Mouse (Mus musculus): ENCODE results near the gene Cnnm1.

GRCm38 (mm10) chr19:43523551-43523950 is 83.3 kb downstream of the Cnnm1 start:
- TF ChIP-seq GABPA (IDR thresholded peaks at IDR 0.05; ENCODE audit: insufficient replicate concordance, low read depth, low read length) (no peak), USF2 (conservative IDR thresholded peaks at IDR 0.05; ENCODE audit: low read depth, low read length) (no peak), EP300 (IDR thresholded peaks at IDR 0.05; ENCODE audit: low read length) (0 out of 2 replicates have a peak, but pooled peaks have one; percentile 9)

All from CH12.LX (cell line).